Mouse (Mus musculus): ENCODE results near the gene Arl4d.

GRCm38 (mm10) chr11:101670334-101670733 lies 5.0 kb downstream of the Arl4d start:
- no peak for TF ChIP-seq CTCF (IDR thresholded peaks at IDR 0.05; ENCODE audit: low read depth)
- no peak for TF ChIP-seq EP300 (IDR thresholded peaks at IDR 0.05; ENCODE audit: low read depth)

All from heart, postnatal 0 days (tissue).